Mouse (Mus musculus): ENCODE measurements around the gene Rapgef2. TPM values are rescaled to one million over a fixed set of nuclear protein-coding genes. Genes with fewer than 3 reads are reported as not detected.
"Not testable (repeated sequence)": the region's sequence is repeated elsewhere in the genome, so short reads cannot be mapped to it uniquely, and the experiment has no call there.

Gene Rapgef2
- polyA plus RNA-seq, 1 experiment from 2014 or later = 13.9 TPM

DNA sequence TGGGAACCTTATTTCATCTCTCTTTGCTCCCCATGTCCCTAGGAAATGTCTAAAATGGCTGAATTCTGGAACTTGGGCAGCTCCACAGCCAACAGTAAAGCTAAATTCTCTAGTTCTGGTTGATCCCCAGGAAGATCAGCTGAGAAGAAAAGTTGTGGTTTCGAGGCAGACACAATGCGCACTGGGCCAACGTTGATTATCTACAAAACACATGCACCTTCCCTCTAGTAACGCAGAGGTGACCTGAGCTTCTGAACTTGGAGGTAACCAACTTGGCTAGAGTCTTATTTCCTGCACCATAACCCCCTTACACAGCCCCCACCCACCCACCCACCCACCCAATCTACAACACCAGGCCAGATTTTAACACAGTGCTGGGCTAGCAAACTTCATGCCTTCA lies 55.6 kb downstream of the Rapgef2 start:
- no peaks in the 10 kb centered on the region for H3K9me3 ChIP-seq (ENCODE audit: control insufficient read depth, low read length)

DNA sequence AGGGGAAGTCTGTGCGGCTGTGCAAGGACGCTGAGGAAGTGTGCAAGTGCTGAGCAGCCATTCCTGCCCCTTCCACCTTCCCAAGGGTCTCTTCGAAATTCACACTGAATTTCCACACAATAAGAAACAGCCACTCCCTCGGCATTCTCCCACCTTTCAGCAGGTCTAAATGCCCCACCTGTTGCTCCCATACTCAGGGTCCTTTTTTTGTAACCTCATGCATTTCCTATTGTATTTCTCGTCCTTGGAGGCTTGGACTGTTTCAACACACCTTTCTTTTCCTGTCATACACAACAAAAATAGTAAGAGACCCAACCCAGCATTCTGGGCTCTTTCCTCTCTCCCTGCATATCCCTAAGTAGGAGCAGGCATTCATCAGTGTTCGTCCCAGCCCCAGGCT lies 56.8 kb downstream of the Rapgef2 start:
- no peaks in the 10 kb centered on the region for H3K9me3 ChIP-seq (ENCODE audit: control insufficient read depth, low read length)
- DNase-seq (ENCODE audit: low spot score) (no peak), ATAC-seq (ENCODE audit: low FRiP score) (no peak)
- H3K36me3 ChIP-seq (replicated peaks; ENCODE audit: control insufficient read depth, insufficient read depth) = no peaks in the 10 kb centered on the region
- H3K9ac ChIP-seq = no peak overlapping the region
- H3K27me3 ChIP-seq (ENCODE audit: control insufficient read depth, insufficient read depth, low read length) = no peaks in the 10 kb centered on the region
- no peak overlapping the region for H3K27ac ChIP-seq
- H3K4me1 ChIP-seq (replicated peaks; ENCODE audit: control insufficient read depth, insufficient read depth, low read length) = 0 out of 2 replicates have a peak, but pooled peaks cover 4% of the 10 kb centered on the region
- WGBS = 73% methylated on average over 6 of the region's 6 CpGs
- no peak overlapping the region for H3K4me2 ChIP-seq (replicated peaks)
- H3K4me3 ChIP-seq (replicated peaks; ENCODE audit: low read length) = no peak overlapping the region

More for the DNA sequence above, 55.6 kb downstream of the Rapgef2 start:
- Histone ChIP-seq H3K9ac (no peak overlapping the region), H3K4me2 (replicated peaks) (no peak overlapping the region), H3K4me3 (replicated peaks; ENCODE audit: low read length) (no peak overlapping the region), H3K27me3 (ENCODE audit: control insufficient read depth, insufficient read depth, low read length) (no peaks in the 10 kb centered on the region), H3K27ac (no peak overlapping the region), H3K36me3 (replicated peaks; ENCODE audit: control insufficient read depth, insufficient read depth) (no peaks in the 10 kb centered on the region), H3K4me1 (replicated peaks; ENCODE audit: control insufficient read depth, insufficient read depth, low read length) (0 out of 2 replicates have a peak, but pooled peaks cover 4% of the 10 kb centered on the region)
- ATAC-seq (ENCODE audit: low FRiP score) = no peak
- DNase-seq (ENCODE audit: low spot score) = no peak
- WGBS = 98% methylated on average over 4 of the region's 4 CpGs

DNA sequence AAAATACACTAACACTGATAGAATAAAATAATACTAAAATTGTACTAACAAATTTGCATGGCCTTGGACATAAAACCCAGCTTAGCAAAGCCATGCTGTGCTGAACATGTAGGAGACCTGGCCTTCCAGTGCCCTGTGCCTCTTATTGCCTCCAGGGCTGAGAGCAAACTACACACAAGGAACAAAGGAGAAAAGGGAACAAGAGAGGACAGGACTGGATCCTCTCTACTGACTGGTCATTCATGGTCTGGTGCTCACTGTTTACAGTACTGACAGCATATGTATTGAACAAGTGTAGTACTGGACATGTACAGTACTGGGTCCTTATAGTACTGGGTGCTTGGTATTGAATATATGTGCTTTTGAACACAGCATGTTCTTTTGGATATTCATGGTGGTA lies 58.0 kb downstream of the Rapgef2 start:
- H3K36me3 ChIP-seq (replicated peaks; ENCODE audit: control insufficient read depth, insufficient read depth) = no peaks in the 10 kb centered on the region
- no peaks in the 10 kb centered on the region for H3K27me3 ChIP-seq (ENCODE audit: control insufficient read depth, insufficient read depth, low read length)
- H3K27ac ChIP-seq = no peak overlapping the region
- ATAC-seq (ENCODE audit: low FRiP score) (no peak), DNase-seq (ENCODE audit: low spot score) (no peak)
- H3K4me1 ChIP-seq (replicated peaks; ENCODE audit: control insufficient read depth, insufficient read depth, low read length) = 0 out of 2 replicates have a peak, but pooled peaks cover 4% of the 10 kb centered on the region
- H3K4me2 ChIP-seq (replicated peaks) = no peak overlapping the region
- no peaks in the 10 kb centered on the region for H3K9me3 ChIP-seq (ENCODE audit: control insufficient read depth, low read length)
- no peak overlapping the region for H3K9ac ChIP-seq
- H3K4me3 ChIP-seq (replicated peaks; ENCODE audit: low read length) = no peak overlapping the region

DNA sequence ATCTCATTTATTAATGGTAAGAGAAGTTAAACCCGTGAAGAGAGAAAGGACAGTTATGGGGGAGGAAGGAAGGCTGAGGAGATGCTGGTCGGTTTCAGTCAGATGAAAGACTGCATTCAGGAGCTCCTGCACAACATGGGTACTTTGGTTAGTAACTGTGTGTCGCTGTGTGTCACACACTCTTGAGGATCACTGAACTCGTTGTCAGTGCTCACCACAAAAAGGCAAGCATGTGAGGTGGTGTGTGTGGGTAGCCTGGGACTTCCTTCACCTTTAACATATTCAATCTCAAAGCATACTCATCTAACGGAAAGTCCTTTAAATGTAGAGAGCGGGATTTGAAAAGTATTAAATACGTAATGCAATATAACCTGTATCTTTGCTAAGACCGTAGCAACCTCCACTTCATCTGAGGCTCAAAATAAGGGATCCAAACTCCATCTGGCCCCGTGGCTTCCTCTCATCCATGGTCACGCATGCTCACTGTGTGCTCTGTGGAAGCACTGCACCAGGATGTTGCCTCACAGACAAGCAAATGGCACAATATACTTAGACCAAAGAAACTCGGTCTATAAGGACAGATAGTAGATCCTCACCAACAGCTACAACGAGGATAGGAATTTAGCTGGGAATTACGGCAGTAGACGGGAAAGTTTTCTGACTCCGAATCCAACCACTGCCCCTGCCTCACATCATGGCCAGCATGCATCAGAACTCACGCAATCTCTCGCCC lies 58.8 kb downstream of the Rapgef2 start:
- no peak overlapping the region for H3K4me2 ChIP-seq (replicated peaks)
- no peak overlapping the region for H3K4me3 ChIP-seq (replicated peaks; ENCODE audit: low read length)
- 92% methylated on average over 17 of the region's 17 CpGs for WGBS
- no peaks in the 10 kb centered on the region for H3K36me3 ChIP-seq (replicated peaks; ENCODE audit: control insufficient read depth, insufficient read depth)
- DNase-seq (ENCODE audit: low spot score) (no peak), ATAC-seq (ENCODE audit: low FRiP score) (no peak)
- H3K9me3 ChIP-seq (ENCODE audit: control insufficient read depth, low read length) = no peaks in the 10 kb centered on the region
- 0 out of 2 replicates have a peak, but pooled peaks cover 4% of the 10 kb centered on the region for H3K4me1 ChIP-seq (replicated peaks; ENCODE audit: control insufficient read depth, insufficient read depth, low read length)
- H3K27ac ChIP-seq = no peak overlapping the region
- H3K27me3 ChIP-seq (ENCODE audit: control insufficient read depth, insufficient read depth, low read length) = no peaks in the 10 kb centered on the region
- no peak overlapping the region for H3K9ac ChIP-seq

DNA sequence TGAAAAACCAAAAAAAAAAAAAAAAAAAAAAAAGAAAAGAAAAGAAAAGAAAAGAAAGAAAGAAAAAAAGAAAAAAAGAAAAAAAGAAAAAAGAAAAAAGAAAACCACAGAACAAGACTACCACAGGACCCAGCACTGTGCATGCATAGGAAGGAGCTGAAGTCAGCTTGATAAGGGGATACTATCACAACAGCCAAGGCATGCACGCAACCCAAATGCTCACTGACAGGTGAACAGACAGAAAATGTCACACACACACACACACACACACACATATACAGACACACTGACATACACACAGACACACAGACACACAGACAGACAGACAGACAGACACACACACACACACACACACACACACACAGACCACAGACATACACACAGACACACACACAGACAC lies 59.5 kb downstream of the Rapgef2 start:
- H3K36me3 ChIP-seq (replicated peaks; ENCODE audit: control insufficient read depth, insufficient read depth); ATAC-seq (ENCODE audit: low FRiP score); H3K4me3 ChIP-seq (replicated peaks; ENCODE audit: low read length); DNase-seq (ENCODE audit: low spot score); H3K9ac ChIP-seq; H3K9me3 ChIP-seq (ENCODE audit: control insufficient read depth, low read length); H3K27me3 ChIP-seq (ENCODE audit: control insufficient read depth, insufficient read depth, low read length); H3K27ac ChIP-seq; H3K4me1 ChIP-seq (replicated peaks; ENCODE audit: control insufficient read depth, insufficient read depth, low read length); H3K4me2 ChIP-seq (replicated peaks): not testable (repeated sequence)
- 95% methylated on average over 1 of the region's 1 CpGs for WGBS

DNA sequence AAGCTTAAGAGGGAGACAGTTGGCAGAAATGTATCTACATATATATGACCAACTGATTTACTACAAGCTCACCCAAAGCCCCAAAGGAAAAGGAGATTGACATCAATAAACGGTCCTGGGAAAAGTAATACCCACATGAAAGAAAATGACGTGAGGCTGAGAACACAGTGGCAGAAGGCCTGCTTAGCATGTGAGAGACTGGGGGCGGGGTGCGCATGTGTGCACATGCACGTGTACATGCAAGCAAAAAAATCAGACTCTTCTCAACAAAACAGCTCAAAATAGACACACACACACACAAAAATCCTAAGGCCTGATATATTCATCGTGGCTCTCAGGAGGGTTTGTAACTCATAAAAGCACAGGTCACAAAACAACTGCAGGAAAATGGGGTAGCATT lies 60.4 kb downstream of the Rapgef2 start:
- Histone ChIP-seq H3K36me3 (replicated peaks; ENCODE audit: control insufficient read depth, insufficient read depth) (no peaks in the 10 kb centered on the region), H3K27me3 (ENCODE audit: control insufficient read depth, insufficient read depth, low read length) (no peaks in the 10 kb centered on the region), H3K4me2 (replicated peaks) (no peak overlapping the region), H3K27ac (no peak overlapping the region), H3K9ac (no peak overlapping the region), H3K4me3 (replicated peaks; ENCODE audit: low read length) (no peak overlapping the region), H3K9me3 (ENCODE audit: control insufficient read depth, low read length) (no peaks in the 10 kb centered on the region), H3K4me1 (replicated peaks; ENCODE audit: control insufficient read depth, insufficient read depth, low read length) (0 out of 2 replicates have a peak, but pooled peaks cover 4% of the 10 kb centered on the region)
- WGBS = 74% methylated on average over 6 of the region's 6 CpGs
- ATAC-seq (ENCODE audit: low FRiP score) = no peak
- DNase-seq (ENCODE audit: low spot score) = no peak

DNA sequence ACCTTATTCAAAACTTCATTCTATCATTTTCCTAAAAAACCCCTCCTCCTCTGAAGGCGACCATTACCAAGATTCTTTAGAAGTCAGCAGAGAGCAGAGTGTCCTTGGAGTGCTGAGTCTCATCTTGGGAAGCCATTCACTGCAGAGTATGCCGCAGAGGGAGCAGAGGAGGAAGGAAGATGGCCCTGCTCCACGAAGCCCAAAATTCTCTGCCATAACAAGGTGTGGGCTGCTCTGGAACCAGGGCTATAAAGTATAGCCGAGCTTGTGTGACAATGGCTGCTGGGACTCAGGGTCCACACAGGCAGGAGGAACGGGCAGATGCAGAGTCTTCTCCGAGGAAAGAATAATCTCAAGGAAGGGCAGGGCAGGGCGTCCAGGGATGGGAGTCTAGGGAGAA lies 62.0 kb downstream of the Rapgef2 start:
- Histone ChIP-seq H3K36me3 (replicated peaks; ENCODE audit: control insufficient read depth, insufficient read depth) (no peaks in the 10 kb centered on the region), H3K27me3 (ENCODE audit: control insufficient read depth, insufficient read depth, low read length) (no peaks in the 10 kb centered on the region), H3K27ac (no peak overlapping the region), H3K4me2 (replicated peaks) (no peak overlapping the region), H3K9ac (no peak overlapping the region), H3K9me3 (ENCODE audit: control insufficient read depth, low read length) (no peaks in the 10 kb centered on the region), H3K4me1 (replicated peaks; ENCODE audit: control insufficient read depth, insufficient read depth, low read length) (peaks cover 2% of the 10 kb centered on the region; the same call in 1 of the 2 replicates), H3K4me3 (replicated peaks; ENCODE audit: low read length) (no peak overlapping the region)
- ATAC-seq (ENCODE audit: low FRiP score) (no peak), DNase-seq (ENCODE audit: low spot score) (no peak)
- WGBS = 76% methylated on average over 7 of the region's 7 CpGs

DNA sequence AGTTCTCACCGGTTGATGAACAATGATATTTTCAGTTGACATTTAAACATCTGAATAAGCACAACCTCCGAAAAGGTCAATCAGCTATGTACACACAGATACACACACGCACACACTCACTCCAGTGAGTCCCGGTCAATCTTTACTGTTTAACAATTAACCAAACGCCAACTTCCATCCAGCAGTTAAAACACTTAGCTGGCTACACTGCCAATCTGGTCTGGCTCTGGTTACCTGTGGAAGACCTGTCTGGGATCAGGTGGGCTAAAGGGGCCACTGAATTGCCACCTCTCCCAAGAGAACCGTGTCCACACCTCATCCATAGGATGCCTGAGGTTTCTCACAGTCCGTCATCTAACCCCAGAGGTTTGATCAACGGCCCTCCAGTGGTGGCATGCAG lies 63.0 kb downstream of the Rapgef2 start:
- no peak overlapping the region for H3K4me2 ChIP-seq (replicated peaks)
- no peaks in the 10 kb centered on the region for H3K36me3 ChIP-seq (replicated peaks; ENCODE audit: control insufficient read depth, insufficient read depth)
- WGBS = 56% methylated on average over 8 of the region's 8 CpGs
- DNase-seq (ENCODE audit: low spot score) (no peak), ATAC-seq (ENCODE audit: low FRiP score) (no peak)
- no peak overlapping the region for H3K27ac ChIP-seq
- peaks cover 10% of the 10 kb centered on the region for H3K4me1 ChIP-seq (replicated peaks; ENCODE audit: control insufficient read depth, insufficient read depth, low read length)
- no peak overlapping the region for H3K4me3 ChIP-seq (replicated peaks; ENCODE audit: low read length)
- H3K9ac ChIP-seq = no peak overlapping the region
- H3K9me3 ChIP-seq (ENCODE audit: control insufficient read depth, low read length) = no peaks in the 10 kb centered on the region
- H3K27me3 ChIP-seq (ENCODE audit: control insufficient read depth, insufficient read depth, low read length) = no peaks in the 10 kb centered on the region

DNA sequence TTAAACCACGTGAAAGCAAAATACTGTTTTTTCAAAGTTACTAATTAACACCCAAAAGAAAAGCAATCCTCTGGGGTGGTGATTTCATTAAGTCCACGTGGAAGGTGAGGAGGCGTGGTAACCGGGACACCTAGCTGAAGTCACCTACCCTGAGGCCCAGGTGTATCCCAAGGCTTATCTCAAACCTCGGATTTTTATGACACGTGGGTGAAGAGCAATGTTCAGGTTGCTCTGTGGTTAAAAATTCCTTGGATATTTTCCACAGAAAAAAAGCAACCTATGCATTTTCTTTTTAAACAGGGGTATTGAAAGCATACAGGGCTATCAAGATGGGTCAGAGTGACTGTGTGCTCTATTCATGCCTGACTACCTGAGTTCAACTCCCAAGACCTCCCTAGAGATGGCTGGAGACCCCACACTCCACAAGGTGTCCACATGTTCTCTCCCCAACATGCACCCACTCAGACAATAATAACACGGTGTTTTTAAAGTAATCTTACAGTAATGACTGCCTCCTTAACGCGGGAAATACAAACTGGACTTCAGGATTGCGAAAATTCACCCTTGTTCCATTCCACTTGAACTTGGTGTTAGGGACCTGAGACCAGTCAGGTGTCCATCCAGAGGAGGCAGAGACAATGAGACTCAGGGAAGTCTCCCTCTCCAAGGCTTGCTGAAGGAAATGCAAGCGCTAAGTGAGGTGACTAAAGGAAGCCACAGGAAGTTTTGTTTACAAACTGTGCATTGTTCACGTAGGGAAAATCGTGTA lies 63.9 kb downstream of the Rapgef2 start:
- Histone ChIP-seq H3K27ac (no peak overlapping the region), H3K36me3 (replicated peaks; ENCODE audit: control insufficient read depth, insufficient read depth) (no peaks in the 10 kb centered on the region), H3K4me1 (replicated peaks; ENCODE audit: control insufficient read depth, insufficient read depth, low read length) (peaks cover 14% of the 10 kb centered on the region), H3K27me3 (ENCODE audit: control insufficient read depth, insufficient read depth, low read length) (no peaks in the 10 kb centered on the region), H3K9me3 (ENCODE audit: control insufficient read depth, low read length) (no peaks in the 10 kb centered on the region), H3K4me3 (replicated peaks; ENCODE audit: low read length) (no peak overlapping the region), H3K9ac (no peak overlapping the region), H3K4me2 (replicated peaks) (no peak overlapping the region)
- DNase-seq (ENCODE audit: low spot score) = no peak
- WGBS = 64% methylated on average over 13 of the region's 13 CpGs
- no peak for ATAC-seq (ENCODE audit: low FRiP score)
